Mouse (Mus musculus) T-cell, adult 2 months (primary cell): ENCODE data around the gene Sema4g.
"Not testable (repeated sequence)": the region's sequence is repeated elsewhere in the genome, so short reads cannot be mapped to it uniquely, and the experiment has no call there.

ENCODE experiments used
- DNase-seq: peaks from one replicate; pipeline ENCODE4 v3.0.0; 2022; ENCODE audit warnings: low spot score

Sema4g gene

DNA sequence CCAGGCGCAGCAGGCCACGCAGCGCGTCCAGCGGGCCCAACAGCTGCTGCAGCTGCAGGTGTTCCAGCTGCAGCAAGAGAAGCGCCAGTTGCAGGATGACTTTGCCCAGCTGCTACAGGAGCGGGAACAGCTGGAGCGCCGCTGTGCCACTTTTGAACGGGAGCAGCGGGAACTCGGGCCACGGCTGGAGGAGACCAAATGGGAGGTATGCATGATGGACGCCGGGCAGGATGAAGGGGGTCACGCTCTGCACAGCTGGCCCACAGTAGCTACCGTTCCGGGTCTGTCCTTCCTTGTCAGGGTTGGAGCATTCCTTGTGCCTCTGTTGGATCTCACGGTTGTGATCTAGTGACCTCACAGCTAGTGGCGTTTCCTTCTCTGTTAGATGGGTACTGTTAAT lies 35.9 kb downstream of the Sema4g start:
- no peak for DNase-seq

- no peak for DNase-seq
Observed at GRCm38 (mm10) chr19:45025937-45026568, 37.2 kb downstream of the Sema4g start.

DNA sequence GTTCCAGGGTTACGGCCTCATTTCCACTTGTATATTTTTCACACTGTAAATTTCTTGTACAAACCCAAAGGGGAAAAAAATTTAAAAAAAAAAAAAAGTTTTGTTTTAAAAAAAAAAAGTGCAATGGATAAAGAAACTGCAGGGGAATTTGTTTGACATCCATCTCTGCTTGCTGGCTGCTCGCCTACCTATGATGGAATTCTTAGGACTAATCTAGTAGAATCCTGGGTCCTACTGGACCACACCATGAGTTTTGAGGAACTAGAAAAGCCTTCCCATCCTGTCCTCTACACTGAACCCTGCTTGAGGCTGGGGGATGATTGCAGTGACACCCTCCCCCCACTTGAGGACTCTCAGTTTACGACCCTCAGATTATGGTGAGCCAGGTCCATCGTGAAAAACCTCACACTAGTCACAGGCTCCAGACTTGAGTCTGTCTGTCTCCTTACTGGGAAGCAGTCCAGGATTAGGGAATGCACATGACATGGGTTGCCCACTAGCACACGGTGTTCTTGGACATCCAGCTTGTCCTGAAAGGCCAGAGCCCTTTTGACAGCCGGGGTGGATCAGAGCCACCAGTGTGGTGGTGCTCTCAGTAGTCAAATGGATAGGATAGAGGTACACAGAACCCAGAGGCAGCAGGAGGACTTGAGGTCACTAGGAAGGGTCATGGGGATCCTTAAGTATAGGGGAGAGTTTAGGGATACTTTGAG lies 38.2 kb downstream of the Sema4g start:
- no peak for DNase-seq

- no peak for DNase-seq
Observed at GRCm38 (mm10) chr19:45027848-45028247, 38.9 kb downstream of the Sema4g start.

DNA sequence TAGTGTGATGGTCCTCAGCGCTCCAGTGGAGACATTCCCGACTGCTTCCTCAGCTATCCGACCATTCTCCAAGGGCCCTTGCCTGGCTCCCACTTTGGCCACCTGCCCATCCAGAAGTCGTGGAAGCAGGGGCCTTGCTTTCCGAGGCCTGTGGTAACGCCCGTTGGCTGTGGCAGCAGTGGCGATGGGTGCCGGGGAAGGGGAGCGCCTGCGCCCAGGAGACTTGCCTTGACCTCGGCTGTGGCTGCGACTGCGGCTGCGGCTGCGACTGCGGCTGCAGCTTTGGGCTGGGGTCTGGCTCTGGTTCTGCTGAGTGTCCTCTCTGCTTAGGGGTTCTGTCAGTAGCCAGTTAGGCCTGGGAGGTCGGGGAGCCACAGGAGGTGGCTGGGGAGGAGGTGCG lies 39.8 kb downstream of the Sema4g start:
- no peak for DNase-seq

DNA sequence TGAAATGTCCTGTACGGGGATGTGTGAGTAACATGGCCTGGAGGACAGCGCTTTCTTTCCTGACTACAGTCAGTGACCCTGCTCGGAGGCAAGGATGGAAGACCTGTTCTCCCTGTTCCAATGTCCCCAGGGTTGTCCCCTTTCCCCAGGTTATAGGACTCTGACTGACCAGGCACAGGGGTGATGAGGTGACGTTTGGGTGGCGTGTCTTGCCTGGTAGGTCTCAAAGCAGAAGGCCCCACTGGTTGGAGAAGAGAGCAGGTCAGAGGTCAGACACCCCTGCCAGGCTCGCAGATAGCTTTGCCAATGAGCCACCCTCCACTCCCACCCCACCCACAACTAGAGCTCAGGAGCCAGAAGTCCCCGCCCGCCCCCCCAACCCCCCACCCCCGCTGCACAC lies 40.7 kb downstream of the Sema4g start:
- DNase-seq = no peak

DNA sequence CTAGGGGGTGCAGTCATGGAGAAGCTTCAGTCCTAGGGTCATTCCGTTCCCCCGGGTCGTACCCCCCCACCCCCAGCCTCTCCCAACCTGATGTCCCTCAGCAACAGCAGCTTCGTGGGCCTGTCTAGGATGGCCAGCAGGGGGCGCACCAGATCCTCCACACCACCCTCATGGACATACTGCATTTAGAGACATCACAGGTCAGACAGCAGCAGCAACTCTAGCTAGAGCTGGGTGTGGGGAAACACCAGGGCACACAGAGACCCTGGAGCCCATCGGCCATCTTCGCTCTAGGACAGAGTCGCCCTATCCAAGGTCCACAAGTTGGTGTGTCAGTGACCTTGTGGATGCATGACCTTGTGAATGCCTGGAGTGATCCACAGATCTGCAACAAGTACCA lies 41.2 kb downstream of the Sema4g start:
- peak; percentile 57 for DNase-seq

DNA sequence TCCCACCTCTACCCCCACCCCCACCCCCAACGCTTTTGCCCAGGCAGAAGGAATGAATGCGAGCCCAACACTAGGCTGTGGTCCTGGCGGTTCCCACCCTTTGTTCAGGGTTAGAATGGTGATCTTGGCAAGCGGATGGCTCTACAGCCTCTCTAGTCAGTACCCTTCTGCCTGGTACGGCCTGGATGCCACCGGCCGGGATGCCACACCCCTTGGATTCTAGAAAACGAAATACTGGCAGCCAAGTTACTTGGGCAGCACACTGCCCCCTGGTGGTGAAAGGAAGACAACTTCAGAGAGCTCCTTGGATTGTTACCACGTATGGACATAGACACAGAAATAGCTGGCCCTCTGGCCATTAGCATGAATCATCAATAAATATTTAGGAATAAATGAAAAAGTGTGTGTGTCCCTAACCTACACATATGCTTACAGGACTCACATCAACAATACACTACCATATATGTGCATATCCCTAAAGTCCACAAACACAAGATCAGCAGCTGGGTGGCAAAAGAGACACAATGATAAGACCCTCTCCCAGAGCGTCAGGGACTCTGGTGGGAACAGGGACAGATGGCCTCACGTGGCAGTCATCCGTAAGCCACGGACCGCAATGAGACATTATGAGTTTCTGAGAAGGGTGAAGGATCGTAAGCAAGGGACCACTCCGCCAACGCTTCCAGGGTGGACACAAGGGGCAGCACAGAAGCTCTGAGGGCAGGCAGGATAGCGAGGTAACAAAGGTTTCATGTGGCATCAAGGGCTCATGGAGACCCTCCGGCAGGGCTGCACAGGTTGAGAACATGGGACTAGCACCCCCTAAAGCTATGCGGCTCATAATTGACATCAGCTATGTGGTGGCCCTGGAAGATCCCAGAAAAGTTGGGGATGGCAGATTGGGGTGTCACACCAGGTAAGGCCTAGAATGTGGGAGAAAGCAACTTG lies 42.1 kb downstream of the Sema4g start:
- DNase-seq = peak; percentile 70

GRCm38 (mm10) chr19:45031780-45032179 lies 42.9 kb downstream of the Sema4g start:
- DNase-seq = peak; percentile 63

- no peak for DNase-seq
Observed at GRCm38 (mm10) chr19:45032570-45033332, 43.9 kb downstream of the Sema4g start.

GRCm38 (mm10) chr19:45036867-45037266 lies 48.0 kb downstream of the Sema4g start:
- peak; percentile 50 for DNase-seq

DNA sequence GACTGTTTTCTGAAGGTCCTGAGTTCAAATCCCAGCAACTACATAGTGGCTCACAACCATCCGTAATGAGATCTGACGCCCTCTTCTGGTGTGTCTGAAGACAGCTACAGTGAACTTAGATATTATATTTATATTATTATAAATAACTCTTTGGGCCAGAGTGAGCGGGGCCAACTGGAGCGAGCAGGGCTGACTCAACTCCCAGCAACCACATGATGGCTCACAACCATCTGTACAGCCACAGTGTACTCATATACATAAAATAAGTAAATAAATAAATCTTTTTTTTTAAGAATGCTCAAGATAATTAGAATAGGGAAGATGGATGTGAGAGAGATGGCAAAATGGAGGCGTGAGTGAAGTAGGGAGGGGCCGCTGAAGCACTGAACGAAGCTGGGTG lies 49.3 kb downstream of the Sema4g start:
- DNase-seq = not testable (repeated sequence)

DNA sequence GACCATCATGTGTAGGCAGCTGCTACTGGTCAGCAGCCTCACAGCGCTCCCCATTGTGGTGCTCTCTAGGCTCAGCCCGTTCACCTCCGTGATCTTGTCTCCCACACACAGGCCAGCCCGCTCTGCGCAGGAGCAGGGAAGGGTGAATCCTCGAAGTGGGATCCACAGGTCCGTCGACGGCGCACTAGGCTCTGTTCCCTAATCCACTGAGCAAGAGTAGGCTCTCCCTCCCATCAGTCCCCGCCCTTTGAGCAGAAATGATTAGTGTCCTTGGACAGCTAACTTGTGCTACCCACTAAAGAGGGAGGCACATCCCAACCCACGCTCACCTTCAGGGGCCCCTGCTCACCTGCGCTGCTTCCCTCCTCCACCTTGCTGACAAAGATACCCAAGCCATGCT lies 51.3 kb downstream of the Sema4g start:
- DNase-seq = no peak

GRCm38 (mm10) chr19:45044389-45044927 lies 55.6 kb downstream of the Sema4g start:
- no peak for DNase-seq

- DNase-seq = no peak
Observed at GRCm38 (mm10) chr19:45045236-45045635, 56.3 kb downstream of the Sema4g start.

- DNase-seq = no peak
Observed at GRCm38 (mm10) chr19:45045651-45046050, 56.8 kb downstream of the Sema4g start, which contains the start of gene Pdzd7. Gene Pdzd7, minus strand, starts transcription at chr19:45045717.

- peak; percentile 72 for DNase-seq
Observed at GRCm38 (mm10) chr19:45046523-45047321, 57.8 kb downstream of the Sema4g start.

GRCm38 (mm10) chr19:45047417-45047934 lies 58.6 kb downstream of the Sema4g start, which contains the start of gene Sfxn3:
Gene Sfxn3, plus strand, starts transcription at chr19:45047503.
- DNase-seq = peak; percentile 91

DNA sequence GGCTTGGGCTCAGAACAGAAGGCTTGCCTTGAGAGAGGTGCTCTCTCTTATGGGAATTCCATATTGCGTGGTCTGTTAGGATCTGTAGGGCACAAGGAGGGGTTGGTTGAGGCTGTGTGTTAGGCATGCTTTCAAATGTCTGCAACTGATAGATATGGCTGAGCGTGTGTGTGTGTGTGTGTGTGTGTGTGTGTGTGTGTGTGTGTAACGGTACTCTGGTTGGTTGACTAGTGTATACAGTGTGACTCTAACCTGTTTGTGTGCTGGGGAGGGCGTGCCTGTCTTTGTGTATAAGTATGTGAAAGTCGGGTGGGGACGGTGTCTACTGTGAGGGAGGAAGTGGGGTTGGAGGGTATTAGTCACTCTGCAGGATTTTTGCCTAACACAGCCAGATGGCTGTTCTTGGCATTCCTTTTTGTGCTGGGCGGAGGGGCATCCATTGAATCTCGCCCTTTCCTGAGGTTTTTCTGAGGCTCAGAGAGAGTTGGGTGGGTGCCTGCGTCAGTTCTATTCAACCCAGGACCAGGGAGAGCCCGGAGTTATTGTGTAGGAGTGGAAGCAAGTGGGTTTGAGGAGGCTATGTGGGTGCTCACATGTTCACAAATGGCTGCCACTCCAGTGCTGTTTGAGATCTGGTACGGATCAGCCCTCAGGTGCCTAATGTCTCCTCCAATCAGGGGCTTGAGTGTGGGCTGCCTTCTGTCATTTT lies 59.2 kb downstream of the Sema4g start:
- DNase-seq = peak; percentile 80
